ENCODE assay signal across 8 mouse cellular contexts in genomic region chr12:113142021-113142975, GRCm38 (mm10). TPM values are rescaled to one million over a fixed set of nuclear protein-coding genes. Genes with fewer than 3 reads are reported as not detected.
DNase-seq lines count a peak whose midpoint lies in the region; ATAC-seq lines count a peak whose summit lies in the region.

No protein-coding gene starts in this region.

- H3K27me3 ChIP-seq in intestine, embryonic 15.5 days (replicated peaks) = peaks cover 16% of the 10 kb centered on the region; the same call in 1 of the 2 replicates
- peaks cover 71% of the 10 kb centered on the region for H3K27me3 ChIP-seq in limb, embryonic 13.5 days
- no peaks in the 10 kb centered on the region for H3K27me3 ChIP-seq in midbrain, embryonic 16.5 days (ENCODE audit: control insufficient read depth, insufficient read depth, low read depth, low read length)

- peaks cover 7% of the 10 kb centered on the region; the same call in 1 of the 2 replicates for H3K36me3 ChIP-seq in intestine, embryonic 15.5 days
- H3K36me3 ChIP-seq in limb, embryonic 13.5 days = peaks cover 15% of the 10 kb centered on the region
- peaks cover 14% of the 10 kb centered on the region for H3K36me3 ChIP-seq in midbrain, embryonic 16.5 days (ENCODE audit: control insufficient read depth, insufficient read depth, low read length)

- H3K4me3 ChIP-seq in brown adipose tissue, adult 24 weeks (ENCODE audit: insufficient read depth, low read depth, low read length) = peak overlapping the region; percentile 95
- peak overlapping the region; percentile 47 for H3K4me3 ChIP-seq in intestine, embryonic 15.5 days (replicated peaks)
- H3K4me3 ChIP-seq in limb, embryonic 13.5 days = peak overlapping the region; percentile 54
- H3K4me3 ChIP-seq in midbrain, embryonic 16.5 days (ENCODE audit: low read depth, low read length) = peak overlapping the region; percentile 51

- H3K9ac ChIP-seq in intestine, embryonic 15.5 days = peak overlapping the region; percentile 35; the same call in 1 of the 2 replicates
- H3K9ac ChIP-seq in limb, embryonic 13.5 days = peak overlapping the region; percentile 45; the same call in 1 of the 2 replicates
- peak overlapping the region; percentile 71 for H3K9ac ChIP-seq in midbrain, embryonic 16.5 days (ENCODE audit: low read depth, low read length)

- DNase-seq in cerebellum, adult 11-12 months = peak; percentile 34
- no peak for DNase-seq in cerebellum, adult 9-11 months
- peak; percentile 74 to 83 for DNase-seq in gastrocnemius, postnatal 36 days

- H3K4me2 ChIP-seq in intestine, embryonic 15.5 days (replicated peaks) = peak overlapping the region; percentile 88
- peak overlapping the region; percentile 84 for H3K4me2 ChIP-seq in limb, embryonic 13.5 days (replicated peaks)
- peak overlapping the region; percentile 70 for H3K4me2 ChIP-seq in midbrain, embryonic 16.5 days (ENCODE audit: low read length)

- peaks cover 13% of the 10 kb centered on the region; the same call in 1 of the 2 replicates for H3K4me1 ChIP-seq in brown adipose tissue, adult 24 weeks (ENCODE audit: control insufficient read depth, insufficient read depth, insufficient read length, low read length)
- peaks cover 63% of the 10 kb centered on the region for H3K4me1 ChIP-seq in intestine, embryonic 15.5 days (replicated peaks)
- H3K4me1 ChIP-seq in limb, embryonic 13.5 days = peaks cover 41% of the 10 kb centered on the region
- peaks cover 35% of the 10 kb centered on the region for H3K4me1 ChIP-seq in midbrain, embryonic 16.5 days (ENCODE audit: control insufficient read depth, insufficient read depth, low read length)

- peak; percentile 16 for ATAC-seq in intestine, embryonic 15.5 days
- ATAC-seq in limb, embryonic 13.5 days (ENCODE audit: low FRiP score, low read depth) = no peak
- no peak for ATAC-seq in midbrain, embryonic 16.5 days
- no peak for ATAC-seq in inflammation-experienced regulatory T-cells, adult 6 months

- WGBS in intestine, embryonic 15.5 days = 16% methylated on average over 15 of the region's 15 CpGs
- 17% methylated on average over 15 of the region's 15 CpGs for WGBS in limb, embryonic 13.5 days
- 16% methylated on average over 15 of the region's 15 CpGs for WGBS in midbrain, embryonic 16.5 days

- intact Hi-C loops in gastrocnemius, postnatal 36 days (cut with DNase I) = no loop called here

- peak overlapping the region; percentile 95 for H3K27ac ChIP-seq in brown adipose tissue, adult 24 weeks (replicated peaks; ENCODE audit: low read depth, low read length)
- peak overlapping the region; percentile 71 for H3K27ac ChIP-seq in intestine, embryonic 15.5 days
- H3K27ac ChIP-seq in limb, embryonic 13.5 days = peak overlapping the region; percentile 44; the same call in 1 of the 2 replicates
- peak overlapping the region; percentile 83 for H3K27ac ChIP-seq in midbrain, embryonic 16.5 days (ENCODE audit: low read length)

- no peaks in the 10 kb centered on the region for H3K9me3 ChIP-seq in intestine, embryonic 15.5 days
- no peaks in the 10 kb centered on the region for H3K9me3 ChIP-seq in limb, embryonic 13.5 days
- no peaks in the 10 kb centered on the region for H3K9me3 ChIP-seq in midbrain, embryonic 16.5 days (replicated peaks; ENCODE audit: control insufficient read depth, low read length, poor library complexity, severe bottlenecking)

RNA-seq across cellular contexts. Expression of gene Crip2, which starts 2.3 kb away (rescaled TPM):
- 29.0 and 29.8 TPM in 2 replicates for polyA plus RNA-seq in brown adipose tissue, adult 24 weeks (2012; ENCODE audit: insufficient read depth, insufficient read length, missing spikeins)
- total RNA-seq in gastrocnemius, postnatal 36 days (2021) = 10 to 100 TPM; 30.9 to 39.3 TPM
- 122 and 130 TPM in 2 replicates for polyA plus RNA-seq in intestine, embryonic 15.5 days (2015; fragmentation: Nextera tagmentation; extraction: Ambion mirVana)
- 70.0 and 70.4 TPM in 2 replicates for polyA plus RNA-seq in limb, embryonic 13.5 days (2015; fragmentation: Nextera tagmentation; extraction: Ambion mirVana)
- 369 and 395 TPM in 2 replicates for polyA plus RNA-seq in midbrain, embryonic 16.5 days (2015; fragmentation: Nextera tagmentation; extraction: Ambion mirVana)
- polyA plus RNA-seq in inflammation-experienced regulatory T-cells, adult 6 months (2017; shearing (Covaris generic)) = 10 to 100 TPM in 1 of 3 experiments, 1 to 10 TPM in 2; 4.9 to 10.4 (median 6.0) TPM

RNA-seq across cellular contexts. Expression of gene Crip1, which starts 3.8 kb away (rescaled TPM):
- 117 and 127 TPM in 2 replicates for polyA plus RNA-seq in brown adipose tissue, adult 24 weeks (2012; ENCODE audit: insufficient read depth, insufficient read length, missing spikeins)
- total RNA-seq in gastrocnemius, postnatal 36 days (2021) = 10 to 100 TPM; 73.5 to 88.6 TPM
- 426 and 430 TPM in 2 replicates for polyA plus RNA-seq in intestine, embryonic 15.5 days (2015; fragmentation: Nextera tagmentation; extraction: Ambion mirVana)
- polyA plus RNA-seq in limb, embryonic 13.5 days (2015; fragmentation: Nextera tagmentation; extraction: Ambion mirVana) = 147 and 154 TPM in 2 replicates
- polyA plus RNA-seq in midbrain, embryonic 16.5 days (2015; fragmentation: Nextera tagmentation; extraction: Ambion mirVana) = 16.8 and 23.3 TPM in 2 replicates
- polyA plus RNA-seq in inflammation-experienced regulatory T-cells, adult 6 months (2017; shearing (Covaris generic)) = 1,000 to 10,000 TPM in 1 of 3 experiments, 100 to 1,000 TPM in 2; 839 to 2,286 (median 900) TPM

RNA-seq across cellular contexts. Expression of gene Tedc1, which starts 13.9 kb away (rescaled TPM):
- not detected in 2 replicates for polyA plus RNA-seq in brown adipose tissue, adult 24 weeks (2012; ENCODE audit: insufficient read depth, insufficient read length, missing spikeins)
- under 1 TPM; 0.56 to 0.67 TPM for total RNA-seq in gastrocnemius, postnatal 36 days (2021)
- 25.3 and 25.5 TPM in 2 replicates for polyA plus RNA-seq in intestine, embryonic 15.5 days (2015; fragmentation: Nextera tagmentation; extraction: Ambion mirVana)
- 35.5 and 36.6 TPM in 2 replicates for polyA plus RNA-seq in limb, embryonic 13.5 days (2015; fragmentation: Nextera tagmentation; extraction: Ambion mirVana)
- polyA plus RNA-seq in midbrain, embryonic 16.5 days (2015; fragmentation: Nextera tagmentation; extraction: Ambion mirVana) = 11.0 and 11.4 TPM in 2 replicates
- 10 to 100 TPM in 1 of 3 experiments, 1 to 10 TPM in 1, under 1 TPM in 1; 0.90 to 12.3 (median 3.1) TPM for polyA plus RNA-seq in inflammation-experienced regulatory T-cells, adult 6 months (2017; shearing (Covaris generic))

RNA-seq across cellular contexts. Expression of gene Tmem121, which starts 43.4 kb away (rescaled TPM):
- polyA plus RNA-seq in brown adipose tissue, adult 24 weeks (2012; ENCODE audit: insufficient read depth, insufficient read length, missing spikeins) = not detected in 2 replicates
- under 1 TPM; 0.15 TPM for total RNA-seq in gastrocnemius, postnatal 36 days (2021)
- 6.7 and 7.5 TPM in 2 replicates for polyA plus RNA-seq in intestine, embryonic 15.5 days (2015; fragmentation: Nextera tagmentation; extraction: Ambion mirVana)
- polyA plus RNA-seq in limb, embryonic 13.5 days (2015; fragmentation: Nextera tagmentation; extraction: Ambion mirVana) = 21.2 and 23.4 TPM in 2 replicates
- 47.2 and 50.3 TPM in 2 replicates for polyA plus RNA-seq in midbrain, embryonic 16.5 days (2015; fragmentation: Nextera tagmentation; extraction: Ambion mirVana)
- under 1 TPM in 1 of 3 experiments, not detected in 2; 0.23 TPM for polyA plus RNA-seq in inflammation-experienced regulatory T-cells, adult 6 months (2017; shearing (Covaris generic))

RNA-seq across cellular contexts. Expression of gene Mta1, which starts 44.2 kb away (rescaled TPM):
- 19.6 and 20.6 TPM in 2 replicates for polyA plus RNA-seq in brown adipose tissue, adult 24 weeks (2012; ENCODE audit: insufficient read depth, insufficient read length, missing spikeins)
- total RNA-seq in gastrocnemius, postnatal 36 days (2021) = 10 to 100 TPM; 32.3 to 36.1 TPM
- polyA plus RNA-seq in intestine, embryonic 15.5 days (2015; fragmentation: Nextera tagmentation; extraction: Ambion mirVana) = 11.3 and 11.5 TPM in 2 replicates
- 17.8 and 18.7 TPM in 2 replicates for polyA plus RNA-seq in limb, embryonic 13.5 days (2015; fragmentation: Nextera tagmentation; extraction: Ambion mirVana)
- 14.4 and 15.9 TPM in 2 replicates for polyA plus RNA-seq in midbrain, embryonic 16.5 days (2015; fragmentation: Nextera tagmentation; extraction: Ambion mirVana)
- 10 to 100 TPM; 12.1 to 15.0 (median 13.8) TPM for polyA plus RNA-seq in inflammation-experienced regulatory T-cells, adult 6 months (2017; shearing (Covaris generic))

Comparison
In these comparisons a context has a peak if more than half of its experiments do, and no peak if none do; other contexts are left out.
1. H3K27ac ChIP-seq: peak in every context shown above with its lines; median percentile 95 in brown adipose tissue, adult 24 weeks; 83 in midbrain, embryonic 16.5 days; 71 in intestine, embryonic 15.5 days; 44 in limb, embryonic 13.5 days.